Mouse (Mus musculus): ENCODE measurements around the gene Fam83d.

DNA sequence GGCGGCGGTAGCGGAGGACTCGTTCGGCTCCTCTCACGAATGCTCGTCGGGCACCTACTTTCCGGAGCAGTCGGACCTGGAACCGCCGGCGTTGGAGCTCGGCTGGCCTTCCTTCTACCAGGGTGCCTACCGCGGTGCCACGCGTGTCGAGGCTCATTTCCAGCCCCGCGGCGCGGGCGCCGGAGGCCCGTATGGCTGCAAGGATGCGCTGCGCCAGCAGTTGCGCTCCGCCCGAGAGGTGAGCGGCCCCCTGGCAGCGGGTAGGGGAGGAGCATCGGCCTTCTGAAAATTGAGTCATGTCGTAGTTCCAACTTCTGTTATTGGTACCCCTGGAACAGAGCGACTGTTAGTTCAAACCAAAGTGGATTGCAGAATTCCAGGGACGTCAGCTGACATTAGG is 457 bp downstream of the Fam83d start:
- TF ChIP-seq CTCF (IDR thresholded peaks at IDR 0.05; ENCODE audit: borderline replicate concordance, insufficient read depth, low read length) (no peak), POLR2A (IDR thresholded peaks at IDR 0.05; ENCODE audit: low read depth, low read length) (no peak)

Measured in embryonic fibroblast, embryonic 13.5 days (primary cell).